Mouse (Mus musculus): ENCODE results near the gene Atp6v1e2. TPM values are rescaled to one million over a fixed set of nuclear protein-coding genes. Genes with fewer than 3 reads are reported as not detected.

The Atp6v1e2 gene
- polyA plus RNA-seq (2014; fragmentation: Nextera tagmentation; extraction: Ambion mirVana): not detected in 2 replicates

DNA sequence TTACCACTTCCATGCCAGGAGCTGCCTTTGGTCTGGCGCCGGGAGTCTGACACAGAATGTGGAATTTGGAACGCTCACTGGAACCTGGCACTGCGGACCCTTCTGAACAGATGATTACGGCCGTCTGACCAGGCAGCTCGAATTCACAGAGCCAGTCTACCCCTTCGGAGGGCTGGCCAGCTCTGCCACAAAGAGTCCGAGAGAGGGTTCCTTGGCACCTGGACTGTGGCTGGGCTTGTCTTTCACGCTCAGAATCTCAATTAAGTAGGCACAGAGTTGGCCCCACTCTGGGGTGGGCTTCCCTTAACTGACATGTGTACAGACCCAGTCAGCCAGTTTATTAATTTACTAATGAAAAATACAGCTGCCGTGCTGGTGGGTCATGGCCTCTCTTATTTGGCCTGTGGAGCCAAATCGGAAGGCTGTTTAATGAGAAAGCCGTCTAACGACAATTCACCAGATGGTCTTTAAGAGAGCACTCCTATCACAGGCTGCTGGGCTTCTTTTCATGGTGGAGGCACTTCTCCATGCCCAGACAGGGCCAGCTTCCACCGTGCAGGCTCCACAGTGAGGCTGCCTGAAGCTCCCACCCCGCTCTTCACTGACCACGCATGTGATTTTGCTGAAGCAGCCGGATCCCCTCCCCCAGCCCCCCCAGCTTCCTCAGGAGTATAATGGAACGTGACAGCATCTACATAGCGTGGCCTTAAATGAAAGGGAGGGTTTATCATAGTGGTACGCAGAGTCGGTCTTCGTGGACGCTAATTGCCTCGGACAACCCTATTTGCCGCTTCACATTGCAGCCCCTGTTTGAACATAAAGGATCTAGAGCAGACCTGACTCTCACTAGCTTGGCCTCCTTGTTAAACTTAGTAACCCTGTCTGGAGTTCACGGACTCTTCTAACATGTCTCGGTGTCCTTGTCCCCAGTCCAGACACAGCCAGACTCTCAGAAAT lies at the start of gene Atp6v1e2:
Atp6v1e2 (minus strand) TSS at position 58 of the 957 bp plus-strand sequence.
- no peak for TF ChIP-seq CTCF (IDR thresholded peaks at IDR 0.05; ENCODE audit: low read depth)
- Histone ChIP-seq H3K4me3 (ENCODE audit: low read depth, low read length) (no peak within 1 kb of the TSS), H3K4me2 (no peak within 1 kb of the TSS), H3K4me1 (ENCODE audit: insufficient read depth) (no peaks in the 10 kb centered on the region), H3K9me3 (ENCODE audit: low read depth, low read length) (no peaks in the 10 kb centered on the region), H3K27me3 (ENCODE audit: insufficient read depth, low read length) (no peaks in the 10 kb centered on the region), H3K9ac (no peak within 1 kb of the TSS), H3K36me3 (ENCODE audit: insufficient read depth) (no peaks in the 10 kb centered on the region), H3K27ac (ENCODE audit: low read depth) (no peak within 1 kb of the TSS)
- WGBS: 82% methylated on average over 28 of the region's 28 CpGs
- DNase-seq: no peak
- ATAC-seq (ENCODE audit: insufficient read depth): no peak

- ATAC-seq (ENCODE audit: insufficient read depth) (no peak), DNase-seq (no peak)
- H3K4me1 ChIP-seq (ENCODE audit: insufficient read depth): no peaks in the 10 kb centered on the region
- no peak overlapping the region for H3K4me3 ChIP-seq (ENCODE audit: low read depth, low read length)
- H3K4me2 ChIP-seq: no peak overlapping the region
- TF ChIP-seq CTCF (IDR thresholded peaks at IDR 0.05; ENCODE audit: low read depth): no peak
- no peaks in the 10 kb centered on the region for H3K9me3 ChIP-seq (ENCODE audit: low read depth, low read length)
- no peaks in the 10 kb centered on the region for H3K27me3 ChIP-seq (ENCODE audit: insufficient read depth, low read length)
- no peak overlapping the region for H3K27ac ChIP-seq (ENCODE audit: low read depth)
- WGBS: 88% methylated on average over 6 of the region's 6 CpGs
- H3K36me3 ChIP-seq (ENCODE audit: insufficient read depth): peaks cover 42% of the 10 kb centered on the region; the same call in 1 of the 2 replicates
- H3K9ac ChIP-seq: no peak overlapping the region
Measured at GRCm38 (mm10) chr17:86997323-86997722, 49.6 kb upstream of the Atp6v1e2 start.

- no peak overlapping the region for H3K9ac ChIP-seq
- no peak for ATAC-seq (ENCODE audit: insufficient read depth)
- no peak for TF ChIP-seq CTCF (IDR thresholded peaks at IDR 0.05; ENCODE audit: low read depth)
- no peak overlapping the region for H3K4me3 ChIP-seq (ENCODE audit: low read depth, low read length)
- H3K27me3 ChIP-seq (ENCODE audit: insufficient read depth, low read length): no peaks in the 10 kb centered on the region
- 0 out of 2 replicates have a peak, but pooled peaks cover 2% of the 10 kb centered on the region for H3K4me1 ChIP-seq (ENCODE audit: insufficient read depth)
- 81% methylated on average over 8 of the region's 8 CpGs for WGBS
- H3K9me3 ChIP-seq (ENCODE audit: low read depth, low read length): no peaks in the 10 kb centered on the region
- no peak overlapping the region for H3K27ac ChIP-seq (ENCODE audit: low read depth)
- no peak overlapping the region for H3K4me2 ChIP-seq
- no peaks in the 10 kb centered on the region for H3K36me3 ChIP-seq (ENCODE audit: insufficient read depth)
- no peak for DNase-seq
Measured at GRCm38 (mm10) chr17:86991306-86991705, 43.6 kb upstream of the Atp6v1e2 start.

- no peak for TF ChIP-seq CTCF (IDR thresholded peaks at IDR 0.05; ENCODE audit: low read depth)
- Histone ChIP-seq H3K9me3 (ENCODE audit: low read depth, low read length) (no peaks in the 10 kb centered on the region), H3K27me3 (ENCODE audit: insufficient read depth, low read length) (no peaks in the 10 kb centered on the region), H3K4me1 (ENCODE audit: insufficient read depth) (0 out of 2 replicates have a peak, but pooled peaks cover 2% of the 10 kb centered on the region), H3K9ac (no peak overlapping the region), H3K36me3 (ENCODE audit: insufficient read depth) (0 out of 2 replicates have a peak, but pooled peaks cover 5% of the 10 kb centered on the region), H3K27ac (ENCODE audit: low read depth) (no peak overlapping the region), H3K4me3 (ENCODE audit: low read depth, low read length) (no peak overlapping the region), H3K4me2 (no peak overlapping the region)
- 58% methylated on average over 6 of the region's 6 CpGs for WGBS
- DNase-seq: no peak
- no peak for ATAC-seq (ENCODE audit: insufficient read depth)
Measured at GRCm38 (mm10) chr17:86988601-86989184, 41.0 kb upstream of the Atp6v1e2 start.

DNA sequence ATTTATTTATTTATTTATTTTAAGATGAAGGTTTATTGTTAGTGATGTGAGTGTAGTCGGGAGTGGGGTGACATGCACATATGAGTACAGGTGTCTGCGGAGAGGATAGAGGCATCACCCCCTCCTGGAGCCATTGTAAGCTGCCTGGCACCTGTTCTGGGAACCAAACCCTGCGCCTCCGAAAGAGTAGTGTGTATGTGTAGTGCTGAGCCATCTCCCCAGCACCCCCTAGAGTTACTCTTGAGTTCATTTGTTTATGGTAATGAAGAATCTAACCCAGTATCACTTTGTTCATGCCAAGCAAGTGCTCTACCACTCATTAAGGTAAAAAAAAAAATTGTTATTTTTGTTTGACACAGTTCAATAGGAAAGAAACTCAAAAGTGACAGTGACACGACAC lies 40.5 kb upstream of the Atp6v1e2 start:
- no peaks in the 10 kb centered on the region for H3K9me3 ChIP-seq (ENCODE audit: low read depth, low read length)
- no peaks in the 10 kb centered on the region for H3K27me3 ChIP-seq (ENCODE audit: insufficient read depth, low read length)
- H3K4me1 ChIP-seq (ENCODE audit: insufficient read depth): 0 out of 2 replicates have a peak, but pooled peaks cover 2% of the 10 kb centered on the region
- TF ChIP-seq CTCF (IDR thresholded peaks at IDR 0.05; ENCODE audit: low read depth): no peak
- no peak overlapping the region for H3K9ac ChIP-seq
- 80% methylated on average over 5 of the region's 5 CpGs for WGBS
- H3K27ac ChIP-seq (ENCODE audit: low read depth): no peak overlapping the region
- H3K4me2 ChIP-seq: no peak overlapping the region
- H3K4me3 ChIP-seq (ENCODE audit: low read depth, low read length): no peak overlapping the region
- no peak for DNase-seq
- no peak; the same call in 1 of the 2 replicates for ATAC-seq (ENCODE audit: insufficient read depth)
- H3K36me3 ChIP-seq (ENCODE audit: insufficient read depth): peaks cover 9% of the 10 kb centered on the region; the same call in 1 of the 2 replicates

- Histone ChIP-seq H3K4me1 (ENCODE audit: insufficient read depth) (0 out of 2 replicates have a peak, but pooled peaks cover 2% of the 10 kb centered on the region), H3K9me3 (ENCODE audit: low read depth, low read length) (no peaks in the 10 kb centered on the region), H3K36me3 (ENCODE audit: insufficient read depth) (peaks cover 17% of the 10 kb centered on the region; the same call in 1 of the 2 replicates), H3K9ac (no peak overlapping the region), H3K27me3 (ENCODE audit: insufficient read depth, low read length) (no peaks in the 10 kb centered on the region), H3K27ac (ENCODE audit: low read depth) (no peak overlapping the region), H3K4me3 (ENCODE audit: low read depth, low read length) (no peak overlapping the region), H3K4me2 (peak overlapping the region; percentile 15; the same call in 1 of the 2 replicates)
- no peak for TF ChIP-seq CTCF (IDR thresholded peaks at IDR 0.05; ENCODE audit: low read depth)
- no peak for ATAC-seq (ENCODE audit: insufficient read depth)
- DNase-seq: no peak
- 52% methylated on average over 17 of the region's 17 CpGs for WGBS
Measured at GRCm38 (mm10) chr17:86986449-86987138, 38.9 kb upstream of the Atp6v1e2 start.
